Mouse (Mus musculus) hindbrain, embryonic 16.5 days (tissue): Measurements from ENCODE around the gene Ckmt1. TPM values are rescaled to one million over a fixed set of nuclear protein-coding genes. Genes with fewer than 3 reads are reported as not detected.
"Not testable (repeated sequence)": the region's sequence is repeated elsewhere in the genome, so short reads cannot be mapped to it uniquely, and the experiment has no call there.

Experiments
- ATAC-seq: fragments of 200-750 bp; cut with Nextera tagmentation; 2 replicates; pipeline ENCODE4 v1.8.0; 2017; ENCODE audit warnings: moderate TSS enrichment, moderate library complexity
- H3K27ac ChIP-seq: fragments of 300-500 bp; sonication (generic); 2 replicates; pipeline ENCODE4 v1.5.1; 2014; ENCODE audit warnings: low read depth, mild to moderate bottlenecking, control low read depth, low read length, moderate library complexity
- H3K27me3 ChIP-seq: fragments of 300-500 bp; sonication (generic); replicated peaks from 2 replicates; pipeline ENCODE4 v1.6.1; 2014; ENCODE audit warnings: low read length; ENCODE audit not compliant: control insufficient read depth, insufficient read depth
- H3K36me3 ChIP-seq: fragments of 300-500 bp; sonication (generic); 2 replicates; pipeline ENCODE4 v1.6.1; 2014; ENCODE audit warnings: mild to moderate bottlenecking, low read length, moderate library complexity, mixed read lengths; ENCODE audit not compliant: control insufficient read depth, insufficient read depth
- H3K4me1 ChIP-seq: fragments of 300-500 bp; sonication (generic); 2 replicates; pipeline ENCODE4 v1.6.1; 2014; ENCODE audit warnings: low read depth, low read length; ENCODE audit not compliant: control insufficient read depth, insufficient read depth
- H3K4me2 ChIP-seq: fragments of 300-500 bp; sonication (generic); 2 replicates; pipeline ENCODE4 v1.6.1; 2014; ENCODE audit warnings: mild to moderate bottlenecking, low read length, control low read depth, moderate library complexity
- H3K4me3 ChIP-seq: fragments of 300-500 bp; sonication (generic); 2 replicates; pipeline ENCODE4 v1.5.1; 2014; ENCODE audit warnings: mild to moderate bottlenecking, low read length, control low read depth, moderate library complexity
- H3K9ac ChIP-seq: fragments of 300-500 bp; sonication (generic); 2 replicates; pipeline ENCODE4 v1.6.1; 2014; ENCODE audit warnings: low read depth, mild to moderate bottlenecking, control low read depth, low read length, moderate library complexity
- H3K9me3 ChIP-seq: fragments of 300-500 bp; sonication (generic); 2 replicates; pipeline ENCODE4 v1.6.1; 2014; ENCODE audit warnings: mild to moderate bottlenecking, low read length, moderate library complexity; ENCODE audit not compliant: control insufficient read depth
- WGBS: fragments of 180-500 bp; shearing (Covaris S2); extraction: QIAGEN DNeasy Blood & Tissue Kit; methylation state at CpG from one replicate; pipeline ENCODE4 v1.1.7; 2014; 5-methylcytosine and 5-hydroxymethylcytosine counted together
- polyA plus RNA-seq: library from polyadenylated mRNA; unstranded; fragments of >200 nt; fragmentation: Nextera tagmentation; extraction: Ambion mirVana; gene quantifications from 2 replicates; pipeline ENCODE4 v1.2.1, GENCODE M21; 2015

Ckmt1 gene
- polyA plus RNA-seq, 1 experiment from 2014 or later, result 165 TPM

DNA sequence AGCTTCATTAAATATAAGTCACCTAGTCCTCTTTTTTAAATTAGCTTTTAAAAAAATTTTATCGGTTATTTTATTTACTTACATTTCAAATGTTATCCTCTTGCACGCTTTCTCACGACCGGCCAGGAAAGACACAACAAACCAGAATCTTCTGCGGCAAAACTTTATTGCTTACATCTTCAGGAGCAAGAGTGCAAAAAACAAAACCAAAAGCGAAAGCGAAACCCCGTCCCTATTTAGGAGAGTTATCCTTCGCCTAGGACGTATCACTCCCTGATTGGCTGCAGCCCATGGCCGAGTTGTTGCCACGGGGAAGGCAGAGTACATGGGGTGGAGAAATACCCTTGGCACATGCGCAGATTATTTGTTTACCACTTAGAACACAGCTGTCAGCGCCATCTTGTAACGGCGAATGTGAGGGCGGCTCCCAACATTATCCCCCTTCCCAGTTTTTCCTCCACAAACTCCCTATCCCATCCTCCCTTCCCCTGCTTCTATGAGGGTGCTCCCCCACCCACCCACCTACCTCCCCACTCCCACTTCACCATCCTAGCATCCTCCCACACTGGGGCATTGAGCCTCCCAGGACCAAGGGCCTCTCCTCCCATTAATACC, 29.6 kb downstream of the Ckmt1 start, which contains the start of gene Strc:
Gene Strc (minus strand): TSS at position 208 of the 615 bp plus-strand sequence.
- 96% methylated on average over 14 of the region's 17 CpGs for WGBS
- not testable (repeated sequence) for H3K9ac ChIP-seq, H3K4me1 ChIP-seq, ATAC-seq, H3K36me3 ChIP-seq, H3K9me3 ChIP-seq, H3K4me2 ChIP-seq, H3K27ac ChIP-seq, H3K27me3 ChIP-seq, H3K4me3 ChIP-seq

DNA sequence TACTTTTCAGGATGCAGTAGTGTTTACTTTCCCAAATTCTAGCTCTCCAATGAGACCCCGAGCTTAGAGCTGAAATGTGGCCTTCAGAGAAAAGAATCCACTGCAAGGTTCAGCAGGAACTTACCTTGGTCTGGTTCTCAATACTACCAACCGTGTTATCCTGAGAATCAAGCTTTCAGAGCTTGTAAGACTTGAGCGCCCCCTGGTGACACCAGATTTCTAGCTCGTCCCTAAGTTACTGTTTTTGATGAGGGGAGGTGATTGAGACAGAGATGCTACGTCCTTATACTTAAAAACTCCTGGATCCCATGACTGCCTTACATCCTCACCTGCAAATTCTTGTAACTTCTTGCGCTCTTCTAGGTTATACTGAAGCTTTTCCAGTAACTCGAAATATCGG, 39.1 kb downstream of the Ckmt1 start:
- H3K4me2 ChIP-seq, result no peak overlapping the region
- ATAC-seq, result no peak
- H3K27me3 ChIP-seq, result no peaks in the 10 kb centered on the region
- no peak overlapping the region for H3K27ac ChIP-seq
- no peaks in the 10 kb centered on the region for H3K9me3 ChIP-seq
- no peak overlapping the region for H3K9ac ChIP-seq
- H3K36me3 ChIP-seq, result no peaks in the 10 kb centered on the region
- H3K4me3 ChIP-seq, result no peak overlapping the region
- no peaks in the 10 kb centered on the region for H3K4me1 ChIP-seq
- WGBS, result 15% methylated on average over 8 of the region's 8 CpGs

DNA sequence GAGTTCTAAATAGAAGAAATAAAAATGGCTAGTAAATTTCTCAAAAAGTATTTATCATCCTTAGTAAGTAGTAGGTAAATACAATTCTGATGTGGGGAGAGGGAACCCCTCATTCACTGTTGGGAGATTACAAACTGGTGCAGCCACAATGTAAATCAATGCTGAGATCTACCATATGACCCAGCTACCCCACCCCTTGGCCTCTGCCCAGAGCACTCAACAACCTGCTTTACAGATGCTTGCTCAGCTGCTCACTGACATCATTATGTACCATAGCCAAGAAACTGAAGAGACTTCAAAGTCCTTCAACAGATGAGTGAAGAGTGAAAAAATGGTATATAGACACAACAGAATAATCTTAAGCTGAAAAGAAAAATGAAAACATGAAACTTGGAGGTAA, 45.8 kb downstream of the Ckmt1 start:
- Histone ChIP-seq H3K9ac (no peak overlapping the region), H3K36me3 (no peaks in the 10 kb centered on the region), H3K27ac (no peak overlapping the region), H3K4me1 (no peaks in the 10 kb centered on the region), H3K4me3 (no peak overlapping the region), H3K4me2 (no peak overlapping the region), H3K27me3 (no peaks in the 10 kb centered on the region), H3K9me3 (no peaks in the 10 kb centered on the region)
- no peak for ATAC-seq

DNA sequence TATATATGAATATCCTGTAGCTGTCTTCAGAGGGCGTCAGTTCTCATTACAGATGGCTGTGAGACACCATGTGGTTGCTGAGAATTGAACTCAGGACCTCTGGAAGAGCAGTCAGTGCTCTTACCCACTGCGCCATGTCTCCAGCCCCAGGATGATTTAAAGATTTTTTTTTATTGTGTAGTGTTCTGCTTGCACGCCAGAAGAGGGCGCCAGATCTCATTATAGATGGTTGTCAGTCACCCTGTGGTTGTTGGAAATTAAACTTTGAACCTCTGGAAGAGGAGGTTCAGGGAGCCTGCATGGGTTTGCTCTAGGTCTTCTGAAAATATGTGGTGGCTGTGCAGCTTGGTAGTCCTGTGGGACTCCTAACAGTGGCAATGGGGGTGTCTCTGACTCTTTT, 50.6 kb downstream of the Ckmt1 start:
- no peak for ATAC-seq
- H3K27ac ChIP-seq, result no peak overlapping the region
- peaks cover 2% of the 10 kb centered on the region; the same call in 1 of the 2 replicates for H3K4me1 ChIP-seq
- no peaks in the 10 kb centered on the region for H3K9me3 ChIP-seq
- 37% methylated on average over 4 of the region's 4 CpGs for WGBS
- no peak overlapping the region for H3K9ac ChIP-seq
- H3K4me3 ChIP-seq, result no peak overlapping the region
- no peaks in the 10 kb centered on the region for H3K36me3 ChIP-seq
- no peak overlapping the region for H3K4me2 ChIP-seq
- H3K27me3 ChIP-seq, result no peaks in the 10 kb centered on the region

DNA sequence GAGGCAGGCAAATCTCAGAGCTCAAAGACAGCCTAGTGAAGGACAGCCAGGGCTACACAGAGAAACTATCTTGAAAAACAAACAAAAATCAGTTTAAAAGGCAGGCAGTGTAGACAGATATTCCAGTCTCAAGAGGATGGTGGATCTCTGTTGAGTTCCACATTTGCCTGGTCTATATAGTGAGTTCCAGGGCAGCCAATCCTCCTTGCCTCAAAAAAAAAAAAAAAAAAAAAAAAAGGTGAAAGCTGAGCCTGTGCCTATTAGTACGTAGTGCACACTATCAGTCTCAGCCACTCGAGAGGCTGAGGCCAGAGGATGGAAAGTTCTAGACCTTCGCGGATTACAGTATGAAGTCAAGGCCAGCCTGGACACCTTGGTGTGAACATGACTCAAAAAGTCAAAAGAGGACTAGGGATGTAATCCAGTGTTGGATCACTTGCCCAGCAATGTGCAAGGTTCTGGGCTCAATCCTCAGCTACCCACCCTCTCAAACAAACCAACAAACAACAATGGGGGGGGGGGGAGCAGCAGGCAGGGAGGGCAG, 55.4 kb downstream of the Ckmt1 start:
- H3K9ac ChIP-seq, result peak overlapping the region; percentile 98
- H3K27ac ChIP-seq, result peak overlapping the region; percentile 96
- H3K9me3 ChIP-seq, result no peaks in the 10 kb centered on the region
- WGBS, result 11% methylated on average over 4 of the region's 4 CpGs
- peak overlapping the region; percentile 99 for H3K4me3 ChIP-seq
- peaks cover 21% of the 10 kb centered on the region for H3K4me1 ChIP-seq
- no peaks in the 10 kb centered on the region for H3K27me3 ChIP-seq
- no peaks in the 10 kb centered on the region for H3K36me3 ChIP-seq
- peak overlapping the region; percentile 74 for H3K4me2 ChIP-seq
- ATAC-seq, result no peak

Other genes with a start within 250 kb of the Ckmt1 start
- not detected in 2 replicates for gene Tgm7, start 247.9 kb upstream of the Ckmt1 start, polyA plus RNA-seq
- 25.2 and 25.6 TPM in 2 replicates for gene Adal, start 217.3 kb upstream of the Ckmt1 start, polyA plus RNA-seq
- gene Lcmt2, start 217.1 kb upstream of the Ckmt1 start, polyA plus RNA-seq, result 18.1 and 18.5 TPM in 2 replicates
- gene Tubgcp4, start 187.1 kb upstream of the Ckmt1 start, polyA plus RNA-seq, result 38.3 and 45.0 TPM in 2 replicates
- gene Zscan29, start 186.6 kb upstream of the Ckmt1 start, polyA plus RNA-seq, result 6.9 and 7.0 TPM in 2 replicates
- gene Trp53bp1, start 86.3 kb upstream of the Ckmt1 start, polyA plus RNA-seq, result 134 and 146 TPM in 2 replicates
- 29.6 and 46.5 TPM in 2 replicates for gene Map1a, start 68.1 kb upstream of the Ckmt1 start, polyA plus RNA-seq
- gene Ppip5k1, start 2.3 kb upstream of the Ckmt1 start, polyA plus RNA-seq, result 22.6 and 23.2 TPM in 2 replicates
- 0.03 and 0.04 TPM in 2 replicates for gene Strc, start 29.5 kb downstream of the Ckmt1 start, polyA plus RNA-seq
- gene Pdia3, start 56.1 kb downstream of the Ckmt1 start, polyA plus RNA-seq, result 379 and 403 TPM in 2 replicates
- gene Catsper2, start 56.1 kb downstream of the Ckmt1 start, polyA plus RNA-seq, result 3.5 and 3.6 TPM in 2 replicates
- gene Ell3, start 86.6 kb downstream of the Ckmt1 start, polyA plus RNA-seq, result 2.4 and 3.0 TPM in 2 replicates
- gene Serf2, start 91.5 kb downstream of the Ckmt1 start, polyA plus RNA-seq, result 254 and 262 TPM in 2 replicates
- 99.2 and 122 TPM in 2 replicates for gene Hypk, start 95.6 kb downstream of the Ckmt1 start, polyA plus RNA-seq
- 0.95 and 1.2 TPM in 2 replicates for gene Serinc4, start 99.1 kb downstream of the Ckmt1 start, polyA plus RNA-seq
- gene Mfap1b, start 116.4 kb downstream of the Ckmt1 start, polyA plus RNA-seq, result 68.2 and 71.2 TPM in 2 replicates
- gene Mfap1a, start 149.0 kb downstream of the Ckmt1 start, polyA plus RNA-seq, result 28.4 and 28.6 TPM in 2 replicates
- 3.2 TPM in 2 replicates for gene Wdr76, start 149.0 kb downstream of the Ckmt1 start, polyA plus RNA-seq